Mouse (Mus musculus): ENCODE results near the gene Hist1h3a.
A peak's percentile ranks its signal among the peaks of the same experiment; 100 is the strongest.

The Hist1h3a gene

DNA sequence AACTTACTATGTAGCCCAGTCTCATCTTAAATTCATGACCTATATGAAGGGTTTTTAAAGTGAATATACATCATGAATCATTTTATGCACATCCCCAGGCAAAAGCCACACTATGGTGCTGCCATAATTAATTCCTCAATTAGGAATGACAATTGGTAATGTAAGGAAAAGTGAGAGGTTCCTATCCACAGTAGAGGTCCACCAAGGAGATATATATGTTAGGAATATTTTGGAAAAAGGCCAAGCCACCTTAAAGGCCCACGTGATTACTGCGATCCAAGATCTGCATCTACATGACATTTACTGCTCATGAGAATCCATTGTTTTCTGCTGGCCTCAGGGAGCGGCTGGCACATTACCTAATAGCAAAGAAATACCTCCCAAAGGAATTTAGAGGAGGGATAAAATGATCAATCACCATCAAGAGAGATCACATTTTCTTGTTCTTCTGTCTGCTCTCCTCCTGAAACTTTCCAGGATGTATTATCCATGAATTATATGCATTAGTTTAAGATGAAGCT, 2.9 kb downstream of the Hist1h3a start:
- no peak for DNase-seq (ENCODE audit: inconsistent ontology term)

DNA sequence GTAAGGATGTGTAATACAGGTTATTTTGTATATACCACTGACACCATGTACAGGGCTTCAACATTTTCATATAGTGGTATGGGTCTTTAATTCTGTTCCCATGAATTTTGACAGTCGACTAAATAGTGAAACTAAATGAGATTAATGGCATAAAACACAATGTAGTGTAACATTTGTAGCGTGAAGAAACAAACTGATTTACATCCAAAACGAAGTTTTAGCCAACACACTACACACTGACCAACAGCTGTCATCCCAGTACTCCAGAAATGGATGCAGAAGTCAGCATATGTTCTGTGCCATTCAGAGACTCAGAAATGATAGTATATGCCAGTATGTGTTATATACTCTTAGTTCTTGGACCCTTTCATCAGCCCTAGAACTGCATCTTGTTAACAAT, 4.3 kb downstream of the Hist1h3a start:
- DNase-seq (ENCODE audit: inconsistent ontology term), result no peak

DNA sequence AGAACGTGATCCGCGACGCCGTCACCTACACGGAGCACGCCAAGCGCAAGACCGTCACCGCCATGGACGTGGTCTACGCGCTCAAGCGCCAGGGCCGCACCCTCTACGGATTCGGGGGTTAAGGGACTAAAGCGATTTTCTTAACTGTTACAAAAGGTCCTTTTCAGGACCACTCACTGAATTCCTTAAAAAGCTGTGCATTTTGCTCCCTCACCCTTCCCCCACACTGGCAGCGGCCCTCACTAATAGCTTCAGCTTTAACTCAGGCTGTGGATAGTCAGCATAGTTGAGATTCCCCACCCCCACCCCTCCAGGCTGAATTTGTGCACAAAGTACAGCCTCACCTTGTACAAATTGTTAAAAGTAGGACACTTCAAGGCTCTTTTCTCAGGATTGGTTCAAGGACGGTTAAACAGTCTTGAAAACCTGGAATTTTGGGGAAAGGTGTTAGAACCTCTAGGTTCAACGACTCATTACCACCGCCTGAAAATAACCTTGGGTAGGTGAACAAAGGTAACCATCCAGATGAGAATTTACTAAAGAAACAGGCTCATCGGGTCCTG, 4.9 kb downstream of the Hist1h3a start:
- DNase-seq (ENCODE audit: inconsistent ontology term), result peak; percentile 83

DNA sequence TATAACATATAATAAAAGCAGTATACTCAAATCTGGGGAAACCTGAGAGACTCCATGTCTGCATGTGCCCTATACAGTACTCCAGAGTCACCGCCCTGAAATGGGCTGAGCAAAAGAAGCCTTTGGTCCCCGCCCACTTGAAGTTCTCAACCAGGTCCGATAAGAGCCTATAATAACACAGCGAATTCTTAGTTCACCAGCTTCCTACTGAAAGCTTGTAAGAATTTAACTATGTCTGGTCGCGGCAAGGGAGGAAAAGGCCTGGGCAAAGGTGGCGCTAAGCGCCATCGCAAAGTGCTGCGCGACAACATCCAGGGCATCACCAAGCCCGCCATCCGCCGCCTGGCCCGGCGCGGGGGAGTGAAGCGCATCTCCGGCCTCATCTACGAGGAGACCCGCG, 5.4 kb downstream of the Hist1h3a start, which contains the start of gene Hist1h4b:
TSS of gene Hist1h4b (plus strand) at position 224 of the 400 bp plus-strand sequence.
- peak; percentile 84 for DNase-seq (ENCODE audit: inconsistent ontology term)

DNA sequence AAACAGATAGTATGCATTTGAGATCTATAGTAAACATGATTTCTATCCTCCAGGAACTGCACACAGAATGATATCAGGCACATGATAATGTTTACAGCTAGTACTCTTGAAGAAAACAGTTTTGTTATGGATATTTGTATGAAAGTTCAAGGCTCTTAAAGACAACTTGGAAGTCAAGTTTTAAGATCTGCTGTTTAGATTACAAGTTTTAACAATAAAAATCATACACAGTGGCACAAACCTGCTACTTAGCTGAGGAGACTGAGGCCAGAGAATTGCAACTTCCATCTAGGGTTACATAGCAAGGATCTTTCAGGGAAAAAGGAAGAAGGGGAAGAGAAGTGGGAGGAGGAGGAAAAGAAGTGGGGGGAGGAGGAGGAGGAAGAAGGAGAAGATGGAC, 7.2 kb downstream of the Hist1h3a start:
- DNase-seq (ENCODE audit: inconsistent ontology term), result no peak

DNA sequence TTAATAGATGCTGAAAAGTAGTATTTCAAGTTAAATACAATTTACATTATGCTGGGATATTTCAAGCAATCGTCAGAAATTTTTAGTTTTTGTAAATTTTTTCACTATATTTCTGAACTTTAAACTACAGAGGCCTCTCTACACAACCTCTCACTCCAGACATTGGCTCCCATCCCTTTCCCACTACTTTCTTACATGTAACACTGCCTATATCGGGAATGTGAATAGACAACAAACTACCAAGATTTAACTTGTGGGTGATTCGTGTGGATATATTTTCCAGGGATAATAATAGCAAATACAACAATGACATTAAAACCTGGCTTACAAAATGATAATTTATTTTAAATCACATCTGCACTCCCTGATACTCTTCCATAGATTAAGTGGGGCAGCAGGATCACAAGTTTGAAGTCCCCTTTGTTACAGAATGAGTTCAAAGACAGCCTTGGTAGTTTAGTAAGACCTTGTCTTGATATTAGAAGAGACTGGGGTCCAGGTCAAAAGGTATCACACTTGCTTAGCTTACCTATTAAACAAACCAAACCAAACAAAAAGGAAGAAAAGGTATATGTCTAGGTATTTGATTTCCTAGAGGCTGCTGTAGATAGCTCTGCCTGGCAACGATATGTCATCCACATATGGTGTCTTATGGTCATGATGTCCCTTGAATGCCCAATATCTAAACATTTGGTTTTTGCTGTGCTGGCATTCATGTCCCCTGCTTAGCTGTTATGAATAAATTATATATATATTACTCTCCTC, 8.7 kb downstream of the Hist1h3a start:
- no peak for DNase-seq (ENCODE audit: inconsistent ontology term)

DNA sequence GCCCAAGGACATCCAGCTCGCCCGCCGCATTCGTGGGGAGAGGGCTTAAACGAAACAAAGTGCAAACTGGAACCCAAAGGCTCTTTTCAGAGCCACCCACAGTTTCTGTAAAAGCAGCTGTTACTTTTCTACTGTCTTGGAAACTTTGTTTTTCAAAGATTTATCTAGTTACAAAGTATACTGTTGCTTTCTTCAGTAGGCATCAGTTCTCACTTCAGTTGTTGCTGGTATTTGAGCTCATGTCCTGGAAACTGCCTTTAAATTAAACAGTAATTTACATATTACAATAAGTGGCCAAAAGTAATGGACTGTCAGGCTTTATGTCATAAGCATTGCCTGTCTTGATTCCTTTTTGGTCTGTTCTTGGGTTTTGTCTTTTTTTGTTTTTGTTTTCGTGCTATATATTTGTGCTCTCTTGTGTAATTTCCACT, 9.4 kb downstream of the Hist1h3a start:
- DNase-seq (ENCODE audit: inconsistent ontology term), result no peak

DNA sequence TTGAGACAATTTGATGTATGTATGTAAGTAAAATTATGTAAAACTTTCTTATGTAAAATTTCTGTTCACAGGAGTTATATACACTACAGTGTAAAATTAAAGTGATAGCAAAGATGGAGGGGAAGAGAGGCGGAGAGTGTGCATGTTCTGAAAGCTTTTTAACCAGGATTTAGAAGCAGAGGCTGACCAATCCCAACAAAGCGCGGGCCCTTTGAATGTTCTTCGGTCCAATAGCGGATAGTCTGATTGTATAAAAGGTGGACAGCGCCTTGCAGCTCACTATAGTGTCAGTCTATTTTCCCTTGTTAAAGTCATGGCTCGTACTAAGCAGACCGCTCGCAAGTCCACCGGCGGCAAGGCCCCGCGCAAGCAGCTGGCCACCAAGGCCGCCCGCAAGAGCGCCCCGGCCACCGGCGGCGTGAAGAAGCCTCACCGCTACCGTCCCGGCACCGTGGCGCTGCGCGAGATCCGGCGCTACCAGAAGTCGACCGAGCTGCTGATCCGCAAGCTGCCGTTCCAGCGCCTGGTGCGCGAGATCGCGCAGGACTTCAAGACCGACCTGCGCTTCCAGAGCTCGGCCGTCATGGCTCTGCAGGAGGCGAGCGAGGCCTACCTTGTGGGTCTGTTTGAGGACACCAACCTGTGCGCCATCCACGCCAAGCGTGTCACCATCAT, 10.0 kb downstream of the Hist1h3a start, which contains the start of gene Hist1h3b:
TSS of gene Hist1h3b (plus strand) at position 201 of the 675 bp plus-strand sequence.
- DNase-seq (ENCODE audit: inconsistent ontology term), result peak; percentile 93

DNA sequence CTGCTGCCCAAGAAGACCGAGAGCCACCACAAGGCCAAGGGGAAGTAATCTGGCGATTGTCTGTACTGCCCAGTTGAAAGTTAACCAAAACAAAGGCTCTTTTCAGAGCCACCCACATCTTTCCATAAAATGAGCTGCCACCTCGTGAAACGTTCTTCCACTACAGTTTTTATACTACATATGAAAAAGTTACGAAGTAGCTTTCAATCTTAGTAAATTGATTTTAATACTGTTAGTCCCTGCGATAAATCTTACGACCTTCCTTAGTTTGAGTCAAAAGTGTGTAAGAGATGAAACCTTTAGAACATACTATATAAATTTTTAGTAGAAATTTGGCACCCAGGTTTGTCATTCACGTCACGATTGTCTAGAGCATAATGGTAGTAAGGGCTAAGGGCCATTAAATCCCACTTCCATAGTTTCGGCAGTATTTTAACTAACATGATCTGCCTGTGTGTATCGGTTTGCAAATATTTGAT, 10.7 kb downstream of the Hist1h3a start:
- DNase-seq (ENCODE audit: inconsistent ontology term), result peak; percentile 46

DNA sequence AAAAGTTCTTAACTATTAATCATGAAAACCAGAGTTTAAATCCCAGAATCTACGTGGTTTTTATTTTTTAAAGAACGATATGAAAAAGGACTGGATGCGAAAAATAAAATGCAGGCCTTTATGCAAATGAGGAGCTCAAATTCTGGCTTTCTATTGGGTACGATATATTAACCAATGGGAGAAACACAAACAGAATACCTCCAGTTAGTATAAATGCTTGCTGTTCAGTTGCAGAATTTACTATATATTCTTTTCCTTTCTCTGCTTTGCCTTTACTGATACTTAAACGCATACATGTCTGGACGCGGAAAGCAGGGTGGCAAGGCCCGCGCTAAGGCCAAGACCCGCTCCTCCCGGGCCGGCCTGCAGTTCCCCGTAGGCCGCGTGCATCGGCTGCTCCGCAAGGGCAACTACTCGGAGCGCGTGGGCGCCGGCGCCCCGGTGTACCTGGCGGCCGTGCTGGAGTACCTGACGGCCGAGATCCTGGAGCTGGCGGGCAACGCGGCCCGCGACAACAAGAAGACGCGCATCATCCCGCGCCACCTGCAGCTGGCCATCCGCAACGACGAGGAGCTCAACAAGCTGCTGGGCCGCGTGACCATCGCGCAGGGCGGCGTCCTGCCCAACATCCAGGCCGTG, 11.2 kb downstream of the Hist1h3a start, which contains the start of gene Hist1h2ab:
TSS of gene Hist1h2ab (plus strand) at position 288 of the 639 bp plus-strand sequence.
- peak; percentile 90 for DNase-seq (ENCODE audit: inconsistent ontology term)

DNA sequence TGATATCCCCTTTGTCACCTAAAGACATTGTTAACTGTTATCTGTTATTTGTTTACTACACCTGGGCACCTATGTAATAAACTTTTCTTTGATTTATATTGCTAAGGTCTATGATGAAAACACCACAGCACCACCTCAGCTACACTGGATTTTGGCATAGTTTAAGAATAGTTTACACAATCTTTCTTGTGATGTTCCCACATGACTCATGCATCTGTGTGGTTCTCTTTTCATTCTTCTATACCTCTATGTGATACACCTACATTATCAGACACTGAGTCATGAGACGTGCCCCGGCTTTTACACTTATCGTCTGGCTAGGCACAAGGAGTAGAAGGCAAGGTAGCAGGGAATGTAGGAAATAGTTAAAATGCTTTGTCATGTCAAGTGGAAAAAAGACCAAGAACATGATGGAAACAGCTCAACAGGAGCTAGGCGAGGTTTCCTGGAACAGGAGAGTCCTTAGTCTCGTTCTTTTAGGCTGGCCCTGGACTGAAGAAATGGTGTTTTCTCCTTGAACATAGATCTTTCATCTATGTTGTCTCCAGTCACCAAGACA, 12.5 kb downstream of the Hist1h3a start:
- peak; percentile 47 for DNase-seq (ENCODE audit: inconsistent ontology term)

DNA sequence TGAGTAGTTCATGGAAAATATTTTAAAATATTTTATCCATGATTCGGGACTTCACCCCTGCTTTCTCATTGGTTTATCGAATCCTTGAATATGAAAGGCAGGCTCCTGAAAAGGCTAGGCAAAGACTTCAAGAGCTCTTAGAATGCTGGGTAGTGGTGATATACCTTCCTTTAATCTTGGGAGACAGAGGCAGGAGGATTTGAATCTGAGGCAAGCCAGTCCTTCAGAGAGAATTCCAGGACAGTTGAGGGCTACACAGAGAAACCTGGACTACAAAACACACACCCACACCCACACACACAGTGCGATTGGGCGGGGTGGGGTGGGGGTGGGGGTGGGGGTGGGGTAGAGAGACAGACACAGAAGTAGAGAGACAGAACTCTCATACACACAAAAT, 14.3 kb downstream of the Hist1h3a start:
- no peak for DNase-seq (ENCODE audit: inconsistent ontology term)

DNA sequence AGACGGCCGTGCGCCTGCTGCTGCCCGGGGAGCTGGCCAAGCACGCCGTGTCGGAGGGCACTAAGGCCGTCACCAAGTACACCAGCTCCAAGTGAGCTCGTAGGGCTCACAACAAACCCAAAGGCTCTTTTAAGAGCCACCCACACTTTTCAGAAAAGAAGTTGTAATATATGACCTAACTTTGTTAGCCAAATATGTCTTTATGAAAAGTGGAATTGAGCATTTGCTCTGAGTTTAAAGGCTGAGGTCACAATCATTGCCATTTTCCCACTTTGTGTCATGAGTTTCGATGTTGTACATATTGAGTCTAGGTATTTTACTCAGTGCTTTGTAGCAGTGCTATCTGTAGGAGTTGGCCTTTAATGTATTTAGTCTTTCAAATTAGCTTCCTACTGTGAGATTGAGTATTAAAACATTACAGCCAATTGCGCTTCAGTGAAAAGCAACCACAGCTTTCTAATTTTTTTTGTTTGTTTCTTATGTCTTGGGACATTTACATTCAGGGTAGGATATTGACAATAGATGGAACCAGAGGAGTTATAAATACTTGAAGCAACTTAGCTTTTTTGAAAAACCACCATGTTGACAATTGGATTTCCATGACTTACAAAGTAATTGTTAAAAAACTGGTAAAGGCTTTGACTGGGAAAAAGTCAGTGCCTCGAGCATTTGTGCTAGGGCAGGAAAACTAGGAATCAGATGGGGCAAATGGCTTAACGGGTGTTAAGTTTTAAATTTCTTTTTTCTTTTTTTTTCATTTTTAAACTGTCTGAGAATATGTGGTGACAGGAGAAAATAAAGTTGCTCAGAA, 14.9 kb downstream of the Hist1h3a start:
- DNase-seq (ENCODE audit: inconsistent ontology term), result peak; percentile 55

DNA sequence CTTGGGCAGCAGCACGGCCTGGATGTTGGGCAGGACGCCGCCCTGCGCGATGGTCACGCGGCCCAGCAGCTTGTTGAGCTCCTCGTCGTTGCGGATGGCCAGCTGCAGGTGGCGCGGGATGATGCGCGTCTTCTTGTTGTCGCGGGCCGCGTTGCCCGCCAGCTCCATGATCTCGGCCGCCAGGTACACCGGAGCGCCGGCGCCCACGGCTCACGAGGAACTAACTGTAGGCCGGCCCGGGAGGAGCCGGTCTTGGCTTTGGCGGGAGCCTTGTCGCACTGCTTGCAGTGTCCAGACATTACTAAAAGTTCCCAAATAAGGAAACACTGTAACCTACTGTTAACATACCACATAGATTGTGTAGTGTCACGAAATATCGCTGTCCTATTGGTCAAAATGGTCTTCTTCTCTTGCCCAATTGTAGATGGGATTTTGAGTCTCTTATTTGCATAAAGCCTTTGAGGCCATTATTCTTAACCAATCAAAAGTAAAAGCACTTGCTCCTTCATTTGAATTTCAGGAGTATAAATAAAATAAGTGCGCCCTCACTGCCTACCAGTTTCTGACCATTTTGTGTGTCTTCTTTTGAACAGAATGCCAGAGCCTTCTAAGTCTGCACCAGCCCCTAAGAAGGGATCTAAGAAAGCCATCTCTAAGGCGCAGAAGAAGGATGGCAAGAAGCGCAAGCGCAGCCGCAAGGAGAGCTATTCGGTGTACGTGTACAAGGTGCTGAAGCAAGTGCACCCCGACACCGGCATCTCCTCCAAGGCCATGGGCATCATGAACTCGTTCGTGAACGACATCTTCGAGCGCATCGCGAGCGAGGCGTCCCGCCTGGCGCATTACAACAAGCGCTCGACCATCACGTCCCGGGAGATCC, 15.7 kb downstream of the Hist1h3a start, which contains the start of gene Hist1h2bb:
TSS of gene Hist1h2bb (plus strand) at position 534 of the 880 bp plus-strand sequence.
- peak; percentile 94 for DNase-seq (ENCODE audit: inconsistent ontology term)

DNA sequence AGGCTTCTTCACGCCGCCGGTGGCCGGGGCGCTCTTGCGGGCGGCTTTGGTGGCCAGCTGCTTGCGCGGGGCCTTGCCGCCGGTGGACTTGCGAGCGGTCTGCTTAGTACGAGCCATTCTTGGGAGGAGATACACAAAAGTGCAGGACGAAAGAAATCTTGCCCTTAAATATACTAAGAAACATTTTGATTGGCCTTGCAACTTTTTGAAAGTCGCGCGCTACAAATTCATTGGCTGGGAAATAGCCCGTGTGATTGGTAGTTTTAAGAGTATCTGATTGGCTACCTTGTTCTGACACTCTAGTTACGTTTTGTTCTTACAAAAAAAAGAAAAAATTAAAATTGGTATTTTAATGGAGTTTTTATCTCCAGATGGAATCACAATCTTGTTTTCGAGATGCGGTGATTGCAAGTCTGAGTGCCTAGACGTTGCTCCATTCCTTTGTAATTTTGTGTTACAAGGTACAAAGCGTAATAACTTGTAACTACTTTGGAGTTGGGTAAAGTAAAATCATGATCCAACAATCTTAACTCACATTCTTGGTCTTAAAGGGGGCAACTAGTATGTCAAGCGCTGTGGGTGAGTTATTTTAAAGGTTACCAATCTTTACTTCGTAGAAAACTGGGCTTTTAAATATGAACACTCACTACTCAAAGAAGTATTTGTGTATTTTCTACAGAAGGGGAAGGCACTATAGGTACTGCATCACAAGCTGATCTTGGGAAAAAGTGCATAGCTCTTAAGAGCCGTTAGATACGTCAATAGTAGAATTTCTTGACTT, 16.6 kb downstream of the Hist1h3a start, which contains the start of gene Hist1h3c:
TSS of gene Hist1h3c (minus strand) at position 222 of the 781 bp plus-strand sequence.
- DNase-seq (ENCODE audit: inconsistent ontology term), result peak; percentile 91

DNA sequence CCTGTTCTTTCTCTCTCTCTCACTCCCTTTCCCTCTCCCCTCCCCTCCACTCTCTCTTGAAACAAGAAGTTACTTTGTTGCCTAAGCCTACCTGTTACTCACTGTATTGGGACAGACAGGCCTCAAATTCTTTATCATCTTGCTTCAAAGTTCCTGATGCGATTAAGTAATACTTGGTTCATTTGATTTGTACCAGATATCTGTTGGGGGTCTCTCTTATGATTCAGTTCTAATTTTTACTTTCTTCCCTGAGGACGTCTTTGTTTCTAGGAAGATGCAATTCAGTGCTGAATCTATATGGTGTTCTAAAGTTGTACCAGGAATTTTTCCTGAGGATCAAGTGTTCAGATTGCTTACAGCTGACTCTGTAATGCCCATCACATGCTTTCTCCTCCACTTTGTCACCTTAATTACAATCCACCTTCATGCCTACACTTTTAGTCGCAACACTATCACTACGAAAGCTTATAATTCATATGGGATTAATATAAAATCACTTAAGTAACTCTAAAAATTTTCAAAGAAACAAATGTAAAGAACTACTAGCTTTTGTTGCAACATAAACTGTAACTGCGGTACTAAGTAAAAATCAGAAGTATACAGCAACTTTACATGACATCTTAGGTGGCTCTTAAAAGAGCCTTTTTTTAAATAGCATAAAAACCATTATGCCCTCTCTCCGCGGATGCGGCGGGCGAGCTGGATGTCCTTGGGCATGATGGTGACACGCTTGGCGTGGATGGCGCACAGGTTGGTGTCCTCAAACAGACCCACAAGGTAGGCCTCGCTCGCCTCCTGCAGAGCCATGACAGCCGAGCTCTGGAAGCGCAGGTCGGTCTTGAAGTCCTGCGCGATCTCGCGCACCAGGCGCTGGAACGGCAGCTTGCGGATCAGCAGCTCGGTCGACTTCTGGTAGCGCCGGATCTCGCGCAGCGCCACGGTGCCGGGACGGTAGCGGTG, 17.5 kb downstream of the Hist1h3a start:
- DNase-seq (ENCODE audit: inconsistent ontology term), result peak; percentile 17

DNA sequence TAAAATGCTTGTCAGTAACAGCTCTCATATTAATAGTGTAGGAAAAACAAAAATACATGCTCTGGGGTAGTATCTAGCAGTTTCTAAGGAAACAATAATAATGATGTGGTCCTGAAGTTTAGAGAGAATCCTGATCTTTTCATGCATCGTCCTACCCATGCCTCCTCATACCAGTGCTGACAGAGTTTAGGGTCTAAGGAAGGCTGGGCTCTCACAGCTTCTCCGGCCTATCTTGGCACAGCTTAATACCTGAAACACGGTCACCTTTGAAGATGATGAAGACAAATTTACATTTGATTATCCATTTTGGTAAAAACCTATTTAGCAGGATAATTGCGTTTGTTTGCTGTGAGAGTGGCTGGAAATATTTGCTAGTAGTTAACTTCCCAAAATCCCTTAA, 18.2 kb downstream of the Hist1h3a start:
- DNase-seq (ENCODE audit: inconsistent ontology term), result no peak
